Mouse (Mus musculus) bone marrow macrophage, adult 2 months (primary cell): Measurements from ENCODE around the gene Iqcf5.

Source experiments
- CTCF ChIP-seq: IDR thresholded peaks from 2 replicates; pipeline ENCODE4 v1.5.1; 2012; ENCODE audit warnings: low read depth, mild to moderate bottlenecking, low read length, moderate library complexity
- POLR2A ChIP-seq: IDR thresholded peaks from 2 replicates; pipeline ENCODE4 v1.6.1; 2012; ENCODE audit warnings: mild to moderate bottlenecking, low read depth, low read length, borderline replicate concordance

GRCm38 (mm10) chr9:106473081-106473752, 41.2 kb upstream of the Iqcf5 start:
- TF ChIP-seq CTCF (no peak), POLR2A (no peak)
